Mouse (Mus musculus) CH12.LX (cell line): ENCODE data around the gene Nebl. TPM values are rescaled to one million over a fixed set of nuclear protein-coding genes. Genes with fewer than 3 reads are reported as not detected.

Experiments used
- DNase-seq: peaks from one replicate; pipeline ENCODE4 v3.0.0-alpha.2; 2013; ENCODE audit errors: extremely low read depth
- H3K27ac ChIP-seq: 2 replicates; pipeline ENCODE4 v1.5.1; 2012; ENCODE audit warnings: low read depth, mild to moderate bottlenecking, control low read depth, moderate library complexity; ENCODE audit not compliant: insufficient read depth
- H3K27me3 ChIP-seq: replicated peaks from 2 replicates; pipeline ENCODE3; 2012; ENCODE audit warnings: inconsistent platforms
- H3K36me3 ChIP-seq, 2 experiments: replicated peaks in 1 of 2; 2 replicates each; pipeline versions ENCODE3 to v1.6.1; 2012; ENCODE audit warnings: inconsistent platforms in 1 of 2, low read length in 1 of 2, mild to moderate bottlenecking in 1 of 2, mixed read lengths in 1 of 2, moderate library complexity in 1 of 2; ENCODE audit not compliant: control insufficient read depth in 1 of 2, insufficient read depth in 1 of 2
- H3K4me1 ChIP-seq, 2 experiments: 2 replicates each; pipeline ENCODE4 v1.6.1; 2012; ENCODE audit warnings: inconsistent platforms in 1 of 2, moderate library complexity in 1 of 2; ENCODE audit not compliant: insufficient read depth in 2 of 2, control insufficient read depth in 1 of 2
- H3K4me2 ChIP-seq: 2 replicates; pipeline ENCODE4 v1.6.1; 2012; ENCODE audit warnings: low read depth, mild to moderate bottlenecking, control low read depth; ENCODE audit not compliant: poor library complexity, insufficient read depth, severe bottlenecking
- H3K4me3 ChIP-seq, 3 experiments: fragments of 150-350 bp in 1 of 3; sonication (generic) in 1 of 3; replicated peaks in 1 of 3; 2 replicates each; pipeline versions ENCODE3 to v1.5.1; 2011 to 2012; ENCODE audit warnings: low read depth in 2 of 3, low read length in 2 of 3, mild to moderate bottlenecking in 2 of 3, moderate library complexity in 2 of 3, control low read depth in 1 of 3, improper control_type of control experiment in 1 of 3, inconsistent platforms in 1 of 3, mixed read lengths in 1 of 3; ENCODE audit not compliant: poor library complexity in 1 of 3
- H3K79me2 ChIP-seq: replicated peaks from 2 replicates; pipeline ENCODE4 v1.6.1; 2012; ENCODE audit warnings: mild to moderate bottlenecking, moderate library complexity; ENCODE audit not compliant: control insufficient read depth, poor library complexity, insufficient read depth, severe bottlenecking; ENCODE audit errors: extremely low read depth
- H3K9ac ChIP-seq: 2 replicates; pipeline ENCODE4 v1.6.1; 2012; ENCODE audit warnings: low read depth, mild to moderate bottlenecking, control low read depth, moderate library complexity; ENCODE audit not compliant: insufficient read depth
- H3K9me3 ChIP-seq: replicated peaks from 2 replicates; pipeline ENCODE3; 2012; ENCODE audit warnings: low read length, inconsistent platforms, mixed read lengths
- BHLHE40 ChIP-seq: IDR thresholded peaks from 2 replicates; pipeline ENCODE4 v1.6.1; 2011; ENCODE audit warnings: mild to moderate bottlenecking, low read depth, low read length, improper control_type of control experiment
- CHD1 ChIP-seq: IDR thresholded peaks from 2 replicates; pipeline ENCODE4 v1.6.1; 2012; ENCODE audit warnings: low read depth, low read length, improper control_type of control experiment, inconsistent platforms
- ELF1 ChIP-seq: IDR thresholded peaks from 2 replicates; pipeline ENCODE4 v1.6.1; 2014; ENCODE audit warnings: low read depth, mild to moderate bottlenecking, inconsistent platforms, low read length, improper control_type of control experiment
- JUND ChIP-seq: conservative IDR thresholded peaks from 2 replicates; pipeline ENCODE4 v1.6.1; 2011; ENCODE audit warnings: low read depth, low read length, improper control_type of control experiment
- MAZ ChIP-seq: IDR thresholded peaks from 2 replicates; pipeline ENCODE4 v1.6.1; 2012; ENCODE audit warnings: low read depth, mild to moderate bottlenecking, inconsistent platforms, low read length, improper control_type of control experiment, moderate library complexity
- MEF2A ChIP-seq: IDR thresholded peaks from 2 replicates; pipeline ENCODE4 v1.6.1; 2014; ENCODE audit warnings: low read depth, mild to moderate bottlenecking, inconsistent platforms, low read length, improper control_type of control experiment, borderline replicate concordance
- NELFE ChIP-seq: IDR thresholded peaks from 2 replicates; pipeline ENCODE4 v1.6.1; 2011; ENCODE audit warnings: low read depth, low read length, improper control_type of control experiment
- POLR2A ChIP-seq: IDR thresholded peaks from 2 replicates; pipeline ENCODE4 v1.6.1; 2011; ENCODE audit warnings: low read depth, mild to moderate bottlenecking, improper control_type of control experiment, low read length
- TCF12 ChIP-seq: IDR thresholded peaks from 2 replicates; pipeline ENCODE4 v1.6.1; 2014; ENCODE audit warnings: low read depth, mild to moderate bottlenecking, inconsistent platforms, low read length, improper control_type of control experiment
- ZKSCAN1 ChIP-seq: IDR thresholded peaks from 2 replicates; pipeline ENCODE4 v1.6.1; 2012; ENCODE audit warnings: low read depth, inconsistent platforms, low read length, improper control_type of control experiment, borderline replicate concordance
- ZMIZ1 ChIP-seq: IDR thresholded peaks from 2 replicates; pipeline ENCODE4 v1.6.1; 2012; ENCODE audit warnings: low read depth, mild to moderate bottlenecking, inconsistent platforms, low read length, improper control_type of control experiment
- ZNF384 ChIP-seq: IDR thresholded peaks from 2 replicates; pipeline ENCODE4 v1.6.1; 2012; ENCODE audit warnings: low read depth, low read length, improper control_type of control experiment, inconsistent platforms
- dilution Hi-C: fragments of 300-500 bp; cut with MboI; formaldehyde crosslinking; loops from 2 replicates; pipeline ENCODE4 v1.14.3; 2020; ENCODE audit warnings: low sequenced_read_pairs; ENCODE audit not compliant: extremely low pct_unique_long_range_greater_than_20kb, extremely low pct_ligation_motif_present
- in situ Hi-C: fragments of 300-500 bp; cut with MboI; formaldehyde crosslinking; loops from 3 replicates; pipeline ENCODE4 v1.14.3; 2019; ENCODE audit warnings: low sequenced_read_pairs, low pct_ligation_motif_present, low pct_unique_long_range_greater_than_20kb, mixed read lengths
- polyA plus RNA-seq: library from polyadenylated mRNA; unstranded; fragments of >175 nt; gene quantifications from 2 replicates; pipeline ENCODE4 v1.2.1, GENCODE M21; 2012; ENCODE audit warnings: low read depth; ENCODE audit not compliant: insufficient read length
- total RNA-seq, 2 experiments: library from RNA; depleted of rRNA; stranded (reverse); fragments of 300-350 nt in 1 of 2; fragments of >200 nt in 1 of 2; gene quantifications; 2 replicates each; pipeline ENCODE4 v1.2.3; 2012 to 2014

Gene Nebl
- total and polyA plus RNA-seq, 3 experiments = 12.6 to 113 (median 46.4) TPM

DNA sequence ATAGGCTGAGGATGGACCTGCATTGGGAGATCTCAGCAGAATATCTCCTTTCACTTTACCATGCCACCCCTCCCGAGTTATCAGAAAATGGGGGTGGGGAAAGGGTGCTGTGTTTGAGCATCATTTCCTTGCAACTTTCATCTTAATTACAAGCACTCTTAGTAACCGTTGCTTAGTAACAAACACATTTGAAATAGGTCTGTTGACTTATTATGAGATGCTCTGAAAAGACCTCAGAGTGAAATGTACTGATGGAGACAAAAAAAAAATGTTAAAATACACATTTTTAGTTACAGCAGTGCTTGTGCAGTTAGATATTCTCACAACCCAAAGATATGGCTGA, 28.1 kb downstream of the Nebl start:
- Histone ChIP-seq H3K9me3 (no peaks in the 10 kb centered on the region), H3K27ac (no peak overlapping the region)
- TF ChIP-seq BHLHE40 (no peak), CHD1 (no peak), ZMIZ1 (no peak), MAZ (no peak), JUND (no peak)

DNA sequence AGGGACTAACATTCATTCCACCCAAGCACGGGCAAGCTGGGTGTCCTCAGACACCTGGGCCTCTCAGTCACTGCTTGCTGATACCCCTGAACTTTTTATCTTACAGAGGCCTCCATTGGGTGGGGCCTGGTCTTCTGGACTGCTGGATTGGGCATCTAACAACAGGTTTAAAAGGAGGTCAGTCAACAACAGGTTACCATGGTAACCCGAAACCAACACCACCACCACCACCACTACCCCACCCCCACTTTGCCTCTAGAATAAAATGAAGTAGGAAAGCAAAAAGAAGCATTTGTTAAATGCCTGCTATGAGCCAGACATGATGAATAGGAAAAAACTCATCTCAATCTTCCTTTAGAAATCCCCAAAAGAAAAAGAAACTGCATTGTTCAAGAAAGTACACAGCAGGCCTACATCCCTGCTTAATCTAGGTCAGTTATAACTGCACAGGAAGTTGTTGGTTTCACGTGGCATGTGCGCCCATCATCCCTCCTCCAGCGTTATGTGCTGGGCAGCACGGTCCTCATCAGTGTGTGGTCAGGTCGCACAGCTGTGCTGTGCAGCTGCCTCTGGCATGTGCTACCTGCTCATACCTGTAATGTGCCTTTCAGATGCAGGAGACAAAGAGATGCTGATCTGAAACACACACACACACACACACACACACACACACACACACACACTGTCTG, 28.6 kb downstream of the Nebl start:
- H3K27ac ChIP-seq = no peak overlapping the region
- peak overlapping the region in 1 of 3 experiments; percentile 22 for H3K4me3 ChIP-seq
- TF ChIP-seq BHLHE40 (peak; percentile 79), NELFE (no peak), POLR2A (no peak), ZNF384 (no peak), MEF2A (no peak), ZKSCAN1 (no peak), ELF1 (no peak)
- no peaks in the 10 kb centered on the region for H3K36me3 ChIP-seq
- no peak for DNase-seq
- no peaks in the 10 kb centered on the region for H3K9me3 ChIP-seq
- dilution Hi-C loops (no loop called here), in situ Hi-C loops (no loop called here)
- no peak overlapping the region for H3K4me2 ChIP-seq
- peaks cover 4 to 16% of the 10 kb centered on the region in 2 experiments for H3K4me1 ChIP-seq
- no peaks in the 10 kb centered on the region for H3K79me2 ChIP-seq
- H3K27me3 ChIP-seq = no peaks in the 10 kb centered on the region
- no peak overlapping the region for H3K9ac ChIP-seq

More for the DNA sequence above, 28.1 kb downstream of the Nebl start:
- no peaks in the 10 kb centered on the region for H3K36me3 ChIP-seq
- dilution Hi-C loops = no loop called here
- H3K4me3 ChIP-seq = no peak overlapping the region
- H3K79me2 ChIP-seq = no peaks in the 10 kb centered on the region
- H3K9ac ChIP-seq = no peak overlapping the region
- DNase-seq = no peak
- H3K4me1 ChIP-seq = peaks cover 4 to 16% of the 10 kb centered on the region in 2 experiments
- in situ Hi-C loops = no loop called here
- no peaks in the 10 kb centered on the region for H3K27me3 ChIP-seq
- no peak overlapping the region for H3K4me2 ChIP-seq

DNA sequence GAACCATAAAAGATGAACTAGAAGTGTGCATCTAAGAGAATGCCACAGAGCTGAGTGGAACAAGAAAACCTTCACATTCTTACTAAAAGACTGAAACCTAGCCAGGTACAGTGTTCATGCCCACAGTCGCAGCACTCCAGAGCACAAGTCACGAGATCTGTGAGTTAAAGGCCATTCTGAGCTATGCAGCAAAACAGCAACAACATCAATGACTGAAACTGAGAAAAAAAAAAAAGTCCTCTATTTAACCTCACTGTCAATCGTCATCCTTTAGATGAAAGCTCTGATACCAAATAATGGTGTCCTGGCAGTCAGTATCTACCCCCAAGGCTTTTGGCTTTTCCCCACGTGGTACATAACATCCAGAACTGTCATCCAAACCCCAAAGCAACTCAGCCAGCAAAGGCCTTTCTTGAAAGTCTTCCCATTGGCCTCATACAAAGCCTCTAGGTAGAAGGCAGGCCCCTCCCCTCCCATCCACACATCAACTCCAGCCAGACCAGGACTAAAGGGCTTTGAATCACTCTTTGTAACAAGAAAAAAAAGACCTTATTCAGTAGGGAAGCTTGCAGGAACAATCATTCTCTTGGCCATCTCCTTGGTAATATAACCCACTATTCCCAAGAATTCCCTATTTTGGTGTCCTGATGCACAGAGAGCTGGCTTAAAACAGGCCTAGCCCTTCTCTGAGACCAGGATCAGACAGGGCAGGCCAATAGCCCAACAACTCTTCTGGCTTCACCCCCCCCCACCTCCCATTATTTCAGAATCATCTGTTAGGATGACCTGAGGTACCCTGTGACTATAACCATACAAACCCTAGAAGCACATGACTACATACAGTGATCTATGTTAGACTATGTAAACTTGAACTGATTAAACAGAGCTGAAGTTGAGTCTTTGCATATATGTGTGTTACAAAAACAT, 32.8 kb downstream of the Nebl start:
- Histone ChIP-seq H3K4me3 (no peak overlapping the region), H3K79me2 (no peaks in the 10 kb centered on the region), H3K36me3 (no peaks in the 10 kb centered on the region), H3K27ac (no peak overlapping the region), H3K27me3 (no peaks in the 10 kb centered on the region), H3K9ac (no peak overlapping the region), H3K4me2 (no peak overlapping the region), H3K4me1 (peaks cover 4 to 12% of the 10 kb centered on the region in 2 experiments), H3K9me3 (no peaks in the 10 kb centered on the region)
- in situ Hi-C loops = no loop called here
- no peak for DNase-seq
- dilution Hi-C loops = no loop called here
- TF ChIP-seq TCF12 (no peak), ZNF384 (peak; percentile 32; the same call in 1 of the 2 replicates)
